Mouse (Mus musculus) CH12.LX (cell line): ENCODE results near the gene Ppm1a.

Experiments
- CHD2 ChIP-seq: IDR thresholded peaks from 2 replicates; pipeline ENCODE4 v1.6.1; 2011; ENCODE audit warnings: low read length, improper control_type of control experiment
- CTCF ChIP-seq, 2 experiments: IDR thresholded peaks in 1 of 2; conservative IDR thresholded peaks in 1 of 2; 2 replicates each; pipeline ENCODE4 v1.5.1; 2011 to 2012; ENCODE audit warnings: low read depth in 2 of 2, low read length in 2 of 2, improper control_type of control experiment in 1 of 2, inconsistent platforms in 1 of 2, mild to moderate bottlenecking in 1 of 2, moderate library complexity in 1 of 2
- E2F4 ChIP-seq: IDR thresholded peaks from 2 replicates; pipeline ENCODE4 v1.6.1; 2011; ENCODE audit warnings: low read depth, low read length, improper control_type of control experiment; ENCODE audit not compliant: insufficient replicate concordance
- EP300 ChIP-seq: IDR thresholded peaks from 2 replicates; pipeline ENCODE4 v1.6.1; 2011; ENCODE audit warnings: low read length, improper control_type of control experiment
- HCFC1 ChIP-seq: IDR thresholded peaks from 2 replicates; pipeline ENCODE4 v1.6.1; 2012; ENCODE audit warnings: low read depth, mild to moderate bottlenecking, inconsistent platforms, low read length, improper control_type of control experiment
- MEF2A ChIP-seq: IDR thresholded peaks from 2 replicates; pipeline ENCODE4 v1.6.1; 2014; ENCODE audit warnings: low read depth, mild to moderate bottlenecking, inconsistent platforms, low read length, improper control_type of control experiment, borderline replicate concordance
- NRF1 ChIP-seq: IDR thresholded peaks from 2 replicates; pipeline ENCODE4 v1.6.1; 2014; ENCODE audit warnings: low read depth, mild to moderate bottlenecking, inconsistent platforms, low read length, improper control_type of control experiment, moderate library complexity
- POLR2A ChIP-seq: IDR thresholded peaks from 2 replicates; pipeline ENCODE4 v1.6.1; 2011; ENCODE audit warnings: low read depth, mild to moderate bottlenecking, improper control_type of control experiment, low read length
- UBTF ChIP-seq: IDR thresholded peaks from 2 replicates; pipeline ENCODE4 v1.6.1; 2012; ENCODE audit warnings: low read depth, mild to moderate bottlenecking, inconsistent platforms, low read length, improper control_type of control experiment, moderate library complexity
- USF1 ChIP-seq: IDR thresholded peaks from 2 replicates; pipeline ENCODE4 v1.6.1; 2014; ENCODE audit warnings: low read depth, mild to moderate bottlenecking, inconsistent platforms, low read length, improper control_type of control experiment

DNA sequence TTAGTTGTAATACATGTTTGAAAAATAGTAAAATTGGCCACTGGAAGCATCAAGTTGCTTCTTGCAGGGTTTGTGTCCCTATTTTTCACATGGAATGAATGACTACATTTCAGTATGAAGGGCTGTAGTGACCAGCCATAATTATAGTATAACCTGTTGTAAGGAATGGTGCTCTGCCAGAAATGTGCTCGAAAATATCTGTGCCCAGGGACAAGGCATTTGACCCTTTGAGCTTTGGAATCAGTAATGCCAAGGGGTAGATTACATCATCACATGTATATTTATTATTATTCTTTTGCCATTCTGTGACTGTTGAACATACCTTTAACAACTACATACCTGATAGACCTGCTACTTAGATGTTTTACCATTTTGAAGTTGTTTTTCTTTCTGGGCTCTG lies 5.9 kb downstream of the Ppm1a start:
- TF ChIP-seq UBTF (no peak), MEF2A (no peak), CTCF (conservative IDR thresholded peaks at IDR 0.05 in 1 of 2, IDR thresholded peaks at IDR 0.05 in 1 of 2; ENCODE audit: low read depth in 2 of 2, low read length in 2 of 2) (no peak), POLR2A (no peak), CHD2 (no peak), HCFC1 (no peak), NRF1 (no peak), EP300 (no peak), E2F4 (no peak), USF1 (no peak)
